Mouse (Mus musculus) C2C12 (cell line): Measurements from ENCODE around the gene Exd2. TPM values are rescaled to one million over a fixed set of nuclear protein-coding genes. Genes with fewer than 3 reads are reported as not detected.

ENCODE experiments used
- H3K27me3 ChIP-seq: one replicate; pipeline ENCODE4 v1.6.1; 2011; ENCODE audit not compliant: control insufficient read depth, insufficient read depth, insufficient read length
- H3K36me3 ChIP-seq: one replicate; pipeline ENCODE4 v1.6.1; 2011; ENCODE audit not compliant: control insufficient read depth, insufficient read depth
- H3K4me3 ChIP-seq: one replicate; pipeline ENCODE4 v1.5.1; 2011; ENCODE audit warnings: mild to moderate bottlenecking, control low read depth; ENCODE audit not compliant: poor library complexity, insufficient read depth, severe bottlenecking
- H3K79me2 ChIP-seq: one replicate; pipeline ENCODE4 v1.6.1; 2011; ENCODE audit not compliant: control insufficient read depth, insufficient read depth
- H3K79me3 ChIP-seq: one replicate; pipeline ENCODE4 v1.6.1; 2011; ENCODE audit warnings: low read depth, control low read depth
- H3ac ChIP-seq: one replicate; pipeline ENCODE3; 2011; ENCODE audit warnings: low read depth; ENCODE audit not compliant: control insufficient read depth, insufficient read length
- CEBPB ChIP-seq: IDR thresholded peaks from one replicate; pipeline ENCODE4 v1.6.1; 2011; ENCODE audit warnings: low read depth, mild to moderate bottlenecking, control low read depth, moderate library complexity
- CTCF ChIP-seq: IDR thresholded peaks from one replicate; pipeline ENCODE4 v1.5.1; 2011; ENCODE audit not compliant: control insufficient read depth, insufficient read depth, insufficient read length
- FOSL1 ChIP-seq: IDR thresholded peaks from one replicate; pipeline ENCODE4 v1.8.0; 2011; ENCODE audit warnings: mild to moderate bottlenecking, low read length; ENCODE audit not compliant: poor library complexity, insufficient read depth, severe bottlenecking
- MAX ChIP-seq: IDR thresholded peaks from one replicate; pipeline ENCODE4 v1.6.1; 2011; ENCODE audit warnings: mild to moderate bottlenecking, control low read depth
- MYOD1 ChIP-seq: IDR thresholded peaks from one replicate; pipeline ENCODE4 v1.6.1; 2011; ENCODE audit warnings: low read depth; ENCODE audit not compliant: control insufficient read depth, insufficient read length
- MYOG ChIP-seq: IDR thresholded peaks from one replicate; pipeline ENCODE4 v1.6.1; 2011; ENCODE audit not compliant: control insufficient read depth, insufficient read length; ENCODE audit errors: extremely low read depth
- USF1 ChIP-seq: IDR thresholded peaks from one replicate; pipeline ENCODE4 v1.6.1; 2011; ENCODE audit warnings: low read depth, mild to moderate bottlenecking, control low read depth, moderate library complexity
- polyA plus RNA-seq: library from polyadenylated mRNA; unstranded; fragments of >200 nt; fragmentation: generic; extraction: Trizol; gene quantifications from one replicate; pipeline ENCODE4 v1.2.1, GENCODE M21; 2012; ENCODE audit warnings: missing spikeins

The Exd2 gene
- polyA plus RNA-seq, 1 experiment, result 5.2 TPM

DNA sequence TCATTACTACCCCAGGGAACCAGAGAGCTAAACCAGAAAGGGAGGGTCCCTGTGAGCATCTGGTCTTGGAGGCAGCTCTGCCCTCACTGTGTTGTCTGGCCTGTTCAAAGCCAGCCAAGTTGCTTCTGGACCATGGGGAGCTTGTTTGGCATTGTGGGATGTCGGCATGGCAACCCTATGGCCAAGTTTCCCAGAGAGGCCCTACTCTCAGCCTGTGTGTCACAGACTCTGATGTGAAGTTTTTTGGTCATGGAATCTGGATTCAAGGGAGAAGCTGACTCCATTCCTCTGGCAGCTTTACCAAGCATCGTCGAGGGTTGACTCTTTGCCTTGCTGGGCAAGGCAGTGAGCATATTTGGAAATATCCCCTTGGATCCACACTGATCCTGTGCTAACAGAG is 59.1 kb downstream of the Exd2 start:
- Histone ChIP-seq H3K79me2 (no peaks in the 10 kb centered on the region), H3K79me3 (no peaks in the 10 kb centered on the region), H3ac (no peak overlapping the region), H3K4me3 (no peak overlapping the region), H3K36me3 (no peaks in the 10 kb centered on the region), H3K27me3 (peaks cover 81% of the 10 kb centered on the region)
- TF ChIP-seq MAX (no peak), CTCF (no peak), MYOG (no peak), USF1 (no peak), MYOD1 (no peak), CEBPB (no peak), FOSL1 (no peak)

DNA sequence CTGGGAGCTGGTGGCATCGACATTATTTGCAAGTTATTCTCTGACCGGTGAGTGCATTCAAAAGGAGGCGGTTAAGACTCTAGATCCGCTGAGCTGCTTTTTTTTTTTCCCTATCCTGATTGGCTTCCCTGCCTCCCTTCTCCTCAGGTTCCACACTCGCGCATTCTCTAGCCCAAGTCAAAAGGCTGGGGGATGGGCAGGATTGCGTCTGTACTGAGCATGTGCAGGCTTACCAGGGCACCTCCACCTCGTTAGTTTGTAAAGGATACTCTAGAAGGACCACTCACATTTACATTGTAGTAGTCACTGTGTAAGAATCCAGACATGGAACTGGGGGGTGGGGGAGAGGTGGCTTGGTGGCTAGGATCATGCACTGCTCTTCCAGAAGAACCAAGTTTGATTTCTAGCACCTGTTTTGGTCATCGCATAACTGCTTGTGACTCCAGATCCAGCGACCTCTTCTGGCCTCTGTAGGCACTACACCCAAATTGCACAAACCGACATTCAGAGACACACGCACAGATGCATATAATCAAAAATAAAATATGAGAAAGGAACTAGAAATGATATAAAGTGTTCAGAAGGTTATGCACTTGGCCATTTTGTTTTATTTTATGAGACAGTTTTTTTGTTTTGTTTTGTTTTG is 61.5 kb downstream of the Exd2 start:
- H3K4me3 ChIP-seq, result no peak overlapping the region
- H3K79me3 ChIP-seq, result no peaks in the 10 kb centered on the region
- H3K27me3 ChIP-seq, result peaks cover 69% of the 10 kb centered on the region
- H3K36me3 ChIP-seq, result no peaks in the 10 kb centered on the region
- H3ac ChIP-seq, result no peak overlapping the region
- H3K79me2 ChIP-seq, result no peaks in the 10 kb centered on the region
- TF ChIP-seq MAX, result no peak
- TF ChIP-seq CTCF, result no peak

DNA sequence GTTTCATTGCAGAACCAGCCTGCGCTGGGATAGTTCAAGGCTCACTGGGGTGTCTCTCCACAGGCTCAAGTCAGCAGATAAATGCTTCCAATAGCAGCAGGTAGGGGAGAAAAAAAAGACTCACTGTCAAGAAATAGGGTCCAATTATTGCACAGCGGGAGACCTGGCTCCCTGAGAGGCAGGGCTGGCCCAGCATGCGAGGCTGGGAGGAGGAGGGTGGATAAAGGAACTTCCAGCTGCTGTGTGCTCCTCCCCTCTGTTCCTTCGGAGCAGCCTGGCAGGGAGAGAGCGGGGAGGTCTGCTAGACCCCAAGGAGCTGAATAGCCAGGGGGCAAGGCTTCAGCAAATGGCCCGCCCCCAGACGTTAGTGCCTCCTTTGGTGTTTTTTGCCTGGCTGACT is 62.6 kb downstream of the Exd2 start:
- no peaks in the 10 kb centered on the region for H3K79me2 ChIP-seq
- TF ChIP-seq CTCF (no peak), MAX (no peak), MYOG (no peak), FOSL1 (no peak), CEBPB (no peak), MYOD1 (no peak), USF1 (no peak)
- peaks cover 61% of the 10 kb centered on the region for H3K27me3 ChIP-seq
- no peak overlapping the region for H3ac ChIP-seq
- H3K4me3 ChIP-seq, result no peak overlapping the region
- no peaks in the 10 kb centered on the region for H3K79me3 ChIP-seq
- no peaks in the 10 kb centered on the region for H3K36me3 ChIP-seq

DNA sequence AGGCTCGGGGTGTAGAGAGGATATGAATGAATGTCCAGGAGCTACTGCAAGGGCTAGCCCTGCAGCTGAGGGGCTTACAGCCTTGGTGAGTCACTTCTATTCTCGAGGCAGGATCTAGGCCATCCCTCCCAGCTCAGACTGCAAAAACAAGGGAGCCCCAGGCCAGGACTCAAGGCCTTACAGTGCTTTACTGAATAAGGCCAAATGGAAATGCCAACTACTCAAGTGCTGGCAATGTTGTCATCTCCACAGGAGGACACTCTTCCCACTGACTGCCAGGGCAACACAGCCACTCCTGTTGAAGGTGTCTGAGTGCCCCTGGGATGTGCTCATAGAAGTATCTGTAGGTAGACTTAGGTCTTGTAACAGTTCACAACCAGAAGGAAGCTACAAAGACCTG is 63.6 kb downstream of the Exd2 start:
- H3K27me3 ChIP-seq, result peaks cover 61% of the 10 kb centered on the region
- H3K36me3 ChIP-seq, result no peaks in the 10 kb centered on the region
- TF ChIP-seq USF1 (no peak), CTCF (no peak), FOSL1 (no peak), MYOG (no peak), MYOD1 (no peak)
- H3K4me3 ChIP-seq, result no peak overlapping the region
- no peaks in the 10 kb centered on the region for H3K79me3 ChIP-seq
- H3ac ChIP-seq, result no peak overlapping the region
- no peaks in the 10 kb centered on the region for H3K79me2 ChIP-seq

DNA sequence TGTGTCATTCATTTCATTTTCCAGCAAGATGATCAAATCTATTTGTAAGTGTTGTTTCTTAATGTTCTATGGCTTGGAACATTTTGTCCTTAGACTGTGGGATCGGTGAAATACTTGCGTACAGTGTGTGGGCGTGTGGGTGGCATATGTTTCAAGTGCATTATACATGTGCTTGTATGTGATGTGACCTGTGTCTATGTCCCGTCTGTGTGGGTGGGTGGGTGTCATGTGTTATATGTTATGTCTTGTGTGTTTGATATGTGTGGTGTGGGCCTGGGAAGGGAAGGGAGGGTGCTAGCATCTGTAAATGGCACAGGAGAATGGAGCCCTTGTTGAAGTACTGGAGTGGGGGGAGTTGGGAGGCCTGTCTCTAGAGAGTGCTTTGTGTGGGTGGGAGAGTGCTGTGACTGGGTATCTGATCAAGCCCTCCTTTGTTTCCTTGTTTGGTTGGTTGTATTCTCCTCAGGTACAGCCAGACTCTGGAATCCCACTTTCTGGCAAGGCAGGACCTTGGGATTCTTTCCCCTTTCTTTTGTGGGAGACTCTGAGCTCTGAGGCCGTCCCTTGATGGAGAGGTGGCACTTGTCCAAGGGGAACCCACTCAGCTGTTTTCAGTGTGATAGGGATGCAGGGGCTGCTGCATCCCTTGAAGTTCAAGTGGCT is 65.0 kb downstream of the Exd2 start:
- H3ac ChIP-seq, result no peak overlapping the region
- no peaks in the 10 kb centered on the region for H3K36me3 ChIP-seq
- no peaks in the 10 kb centered on the region for H3K79me2 ChIP-seq
- peaks cover 57% of the 10 kb centered on the region for H3K27me3 ChIP-seq
- no peak overlapping the region for H3K4me3 ChIP-seq
- no peaks in the 10 kb centered on the region for H3K79me3 ChIP-seq
- TF ChIP-seq MAX, result no peak
- TF ChIP-seq CEBPB, result no peak
- no peak for TF ChIP-seq FOSL1
- TF ChIP-seq USF1, result no peak
- TF ChIP-seq MYOD1, result no peak
- TF ChIP-seq MYOG, result no peak
- no peak for TF ChIP-seq CTCF

DNA sequence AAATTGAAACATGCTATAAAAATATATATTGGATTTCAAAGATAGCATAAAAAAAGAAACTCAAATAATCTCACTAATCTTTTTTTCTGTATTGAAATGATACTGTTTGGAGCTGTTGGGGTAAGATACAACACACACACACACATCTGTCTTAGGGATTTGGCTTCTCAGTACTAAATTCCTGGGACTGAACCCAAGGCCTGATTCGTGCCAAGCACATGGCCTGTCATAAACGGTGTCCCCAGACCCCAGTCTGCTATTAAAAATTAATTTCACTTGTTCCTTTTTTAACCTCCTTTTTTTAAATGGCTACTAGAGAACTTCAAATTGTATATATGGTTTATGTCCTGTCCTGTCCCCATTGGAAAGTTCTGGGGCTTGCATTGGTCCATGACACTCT is 67.2 kb downstream of the Exd2 start:
- TF ChIP-seq USF1, result no peak
- TF ChIP-seq CTCF, result no peak
- TF ChIP-seq MYOG, result no peak
- no peak for TF ChIP-seq CEBPB
- no peak for TF ChIP-seq MAX
- TF ChIP-seq FOSL1, result no peak
- no peak for TF ChIP-seq MYOD1
- H3K27me3 ChIP-seq, result peaks cover 59% of the 10 kb centered on the region

More for the DNA sequence above, 67.2 kb downstream of the Exd2 start:
- Histone ChIP-seq H3K36me3 (no peaks in the 10 kb centered on the region), H3K79me2 (no peaks in the 10 kb centered on the region), H3ac (no peak overlapping the region), H3K4me3 (no peak overlapping the region), H3K79me3 (no peaks in the 10 kb centered on the region)
